ENCODE assay signal across 8 mouse cellular contexts in the genomic region with DNA sequence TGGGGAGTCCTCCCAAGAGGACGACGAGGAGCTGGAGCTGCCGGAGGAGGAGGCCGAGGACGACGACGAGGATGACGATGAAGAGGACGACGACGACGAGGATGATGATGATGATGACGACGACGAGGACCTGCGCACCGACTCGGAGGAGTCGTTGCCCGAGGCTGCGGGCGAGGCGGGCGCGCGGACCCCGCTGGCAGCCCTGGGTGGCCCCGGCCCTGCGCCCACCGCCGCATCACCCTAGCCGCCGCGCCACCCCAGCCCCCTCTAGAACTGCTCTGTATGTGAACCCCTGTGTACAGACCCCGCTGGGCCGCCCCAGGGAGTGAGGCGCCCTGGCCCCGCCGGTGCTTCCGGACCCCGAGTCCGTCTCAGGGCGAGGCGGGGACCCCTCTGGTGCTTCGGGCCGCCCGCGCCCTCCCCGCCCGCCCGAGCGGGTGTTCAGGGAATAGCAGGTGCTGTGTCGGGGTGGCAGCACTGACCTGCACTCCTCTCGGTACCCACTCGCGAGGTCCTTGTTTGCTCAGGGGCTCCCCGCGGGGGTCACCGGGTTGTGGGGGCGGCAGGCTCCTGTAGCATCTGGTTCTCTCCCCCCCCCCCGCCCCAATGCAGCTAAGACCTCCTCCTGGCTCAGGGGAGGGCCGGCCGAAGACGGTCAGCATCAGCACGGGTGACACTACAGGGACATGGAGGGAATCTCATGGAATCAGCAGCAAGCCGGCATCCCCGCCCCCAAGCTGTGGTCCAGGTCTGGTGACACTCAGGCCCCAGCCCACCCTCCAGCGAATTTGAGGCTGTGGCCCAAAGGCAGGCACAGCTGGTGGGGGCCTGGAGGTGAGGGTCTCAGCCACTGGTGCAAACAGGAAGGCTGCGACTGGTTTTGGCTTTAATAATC.
DNase-seq lines count a peak whose midpoint lies in the region; ATAC-seq and TF ChIP-seq lines count a peak whose summit lies in the region.

No protein-coding gene starts in this region.

- H3K27ac ChIP-seq in lung, embryonic 14.5 days (ENCODE audit: low read depth), result no peak overlapping the region
- H3K27ac ChIP-seq in limb, embryonic 13.5 days, result no peak overlapping the region

- peaks cover 28% of the 10 kb centered on the region for H3K4me1 ChIP-seq in lung, embryonic 14.5 days (ENCODE audit: insufficient read depth)
- peaks cover 72% of the 10 kb centered on the region for H3K4me1 ChIP-seq in limb, embryonic 13.5 days

- no peaks in the 10 kb centered on the region for H3K36me3 ChIP-seq in lung, embryonic 14.5 days (ENCODE audit: insufficient read depth)
- H3K36me3 ChIP-seq in limb, embryonic 13.5 days, result no peaks in the 10 kb centered on the region; the same call in 1 of the 2 replicates

- H3K27me3 ChIP-seq in lung, embryonic 14.5 days (ENCODE audit: insufficient read depth, low read length), result peaks cover 40% of the 10 kb centered on the region
- peaks cover 93% of the 10 kb centered on the region for H3K27me3 ChIP-seq in limb, embryonic 13.5 days

- TF ChIP-seq CTCF in lung, embryonic 14.5 days (IDR thresholded peaks at IDR 0.05; ENCODE audit: low read depth), result no peak

- peak; percentile 30 for DNase-seq in adrenal gland, postnatal 25 days
- no peak for DNase-seq in adrenal gland, postnatal 10 days
- no peak for DNase-seq in lung, embryonic 14.5 days
- DNase-seq in lung, postnatal 14 days, result no peak
- peak; percentile 37 for DNase-seq in right cerebral cortex, adult 18-20 months
- no peak for DNase-seq in thymus, postnatal 36 days
- DNase-seq in thymus, postnatal 14 days, result no peak

- peak overlapping the region; percentile 29 for H3K9ac ChIP-seq in lung, embryonic 14.5 days
- peak overlapping the region; percentile 55 for H3K9ac ChIP-seq in limb, embryonic 13.5 days

- ATAC-seq in lung, embryonic 14.5 days (ENCODE audit: insufficient read depth), result no peak
- ATAC-seq in limb, embryonic 13.5 days (ENCODE audit: low FRiP score, low read depth), result no peak

- WGBS in lung, embryonic 14.5 days, result 7% methylated on average over 69 of the region's 69 CpGs
- WGBS in limb, embryonic 13.5 days, result 2% methylated on average over 68 of the region's 69 CpGs

- H3K4me2 ChIP-seq in lung, embryonic 14.5 days, result peak overlapping the region; percentile 65
- peak overlapping the region; percentile 73 for H3K4me2 ChIP-seq in limb, embryonic 13.5 days (replicated peaks)

- H3K4me3 ChIP-seq in lung, embryonic 14.5 days (ENCODE audit: low read depth, low read length), result peak overlapping the region; percentile 35
- peak overlapping the region; percentile 42 for H3K4me3 ChIP-seq in limb, embryonic 13.5 days

- no peaks in the 10 kb centered on the region for H3K9me3 ChIP-seq in lung, embryonic 14.5 days (ENCODE audit: low read depth, low read length)
- no peaks in the 10 kb centered on the region for H3K9me3 ChIP-seq in limb, embryonic 13.5 days

Comparison
In these comparisons a context has a peak if more than half of its experiments do, and no peak if none do; other contexts are left out.
1. DNase-seq: peak in adrenal gland, postnatal 25 days (single experiment) and right cerebral cortex, adult 18-20 months (single experiment); none in adrenal gland, postnatal 10 days (single experiment), lung, embryonic 14.5 days (single experiment), lung, postnatal 14 days (single experiment), thymus, postnatal 36 days (0 of 2) and thymus, postnatal 14 days (single experiment).